Mouse (Mus musculus) lung, embryonic 14.5 days (tissue): ENCODE data around the gene Axin2. TPM values are rescaled to one million over a fixed set of nuclear protein-coding genes. Genes with fewer than 3 reads are reported as not detected.

Experiments
- ATAC-seq: fragments of 200-750 bp; cut with Nextera tagmentation; 2 replicates; pipeline ENCODE4 v1.8.0; 2017; ENCODE audit warnings: mild to moderate bottlenecking, moderate TSS enrichment, moderate library complexity; ENCODE audit not compliant: insufficient read depth
- DNase-seq: peaks from one replicate; pipeline ENCODE4 v3.0.0-alpha.2; 2015
- H3K27ac ChIP-seq: fragments of 300-500 bp; sonication (generic); 2 replicates; pipeline ENCODE4 v1.5.1; 2014; ENCODE audit warnings: low read depth, mild to moderate bottlenecking, moderate library complexity
- H3K27me3 ChIP-seq: fragments of 300-500 bp; sonication (generic); 2 replicates; pipeline ENCODE4 v1.6.1; 2014; ENCODE audit warnings: low read length, control low read depth; ENCODE audit not compliant: insufficient read depth
- H3K36me3 ChIP-seq: fragments of 300-500 bp; sonication (generic); 2 replicates; pipeline ENCODE4 v1.6.1; 2014; ENCODE audit warnings: control low read depth; ENCODE audit not compliant: insufficient read depth
- H3K4me1 ChIP-seq: fragments of 300-500 bp; sonication (generic); 2 replicates; pipeline ENCODE4 v1.6.1; 2014; ENCODE audit warnings: antibody characterized with exemption, control low read depth; ENCODE audit not compliant: insufficient read depth
- H3K4me2 ChIP-seq: fragments of 300-500 bp; sonication (generic); 2 replicates; pipeline ENCODE4 v1.6.1; 2014; ENCODE audit warnings: mild to moderate bottlenecking
- H3K4me3 ChIP-seq: fragments of 300-500 bp; sonication (generic); 2 replicates; pipeline ENCODE4 v1.5.1; 2014; ENCODE audit warnings: low read depth, low read length
- H3K9ac ChIP-seq: fragments of 300-500 bp; sonication (generic); 2 replicates; pipeline ENCODE4 v1.6.1; 2014
- H3K9me3 ChIP-seq: fragments of 300-500 bp; sonication (generic); 2 replicates; pipeline ENCODE4 v1.6.1; 2016; ENCODE audit warnings: low read depth, low read length, control low read depth
- CTCF ChIP-seq: IDR thresholded peaks from 2 replicates; pipeline ENCODE4 v1.5.1; 2016; ENCODE audit warnings: antibody characterized with exemption, low read depth
- WGBS: fragments of 180-500 bp; shearing (Covaris S2); extraction: QIAGEN DNeasy Blood & Tissue Kit; methylation state at CpG from one replicate; pipeline ENCODE4 v1.1.7; 2014; 5-methylcytosine and 5-hydroxymethylcytosine counted together
- polyA plus RNA-seq: library from polyadenylated mRNA; unstranded; fragments of >200 nt; fragmentation: Nextera tagmentation; extraction: Ambion mirVana; gene quantifications from 2 replicates; pipeline ENCODE4 v1.2.1, GENCODE M21; 2014

Axin2 gene
- polyA plus RNA-seq, 1 experiment from 2014 or later, result 15.5 TPM

- no peak for TF ChIP-seq CTCF
- peak overlapping the region; percentile 64; the same call in 1 of the 2 replicates for H3K27ac ChIP-seq
- H3K27me3 ChIP-seq, result no peaks in the 10 kb centered on the region
- peak; percentile 74 for DNase-seq
- no peak overlapping the region for H3K9ac ChIP-seq
- peaks cover 3% of the 10 kb centered on the region; the same call in 1 of the 2 replicates for H3K4me1 ChIP-seq
- ATAC-seq, result no peak
- no peak overlapping the region for H3K4me2 ChIP-seq
- H3K36me3 ChIP-seq, result peaks cover 93% of the 10 kb centered on the region
- no peaks in the 10 kb centered on the region for H3K9me3 ChIP-seq
- WGBS, result 49% methylated on average over 19 of the region's 19 CpGs
- no peak overlapping the region for H3K4me3 ChIP-seq
These were observed 20.7 kb downstream of the Axin2 start for GRCm38 (mm10) chr11:108940655-108941412.

- Histone ChIP-seq H3K4me2 (no peak overlapping the region), H3K4me3 (no peak overlapping the region), H3K9me3 (no peaks in the 10 kb centered on the region), H3K36me3 (peaks cover 93% of the 10 kb centered on the region), H3K27ac (no peak overlapping the region), H3K9ac (no peak overlapping the region), H3K27me3 (no peaks in the 10 kb centered on the region), H3K4me1 (peaks cover 3% of the 10 kb centered on the region; the same call in 1 of the 2 replicates)
- DNase-seq, result no peak
- TF ChIP-seq CTCF, result no peak
- 89% methylated on average over 18 of the region's 18 CpGs for WGBS
- no peak for ATAC-seq
These were observed 21.7 kb downstream of the Axin2 start for GRCm38 (mm10) chr11:108941836-108942235.

GRCm38 (mm10) chr11:108943741-108944140 is 23.6 kb downstream of the Axin2 start:
- Histone ChIP-seq H3K27me3 (no peaks in the 10 kb centered on the region), H3K4me3 (no peak overlapping the region), H3K36me3 (peaks cover 92% of the 10 kb centered on the region), H3K9me3 (no peaks in the 10 kb centered on the region), H3K9ac (no peak overlapping the region), H3K27ac (no peak overlapping the region), H3K4me2 (no peak overlapping the region), H3K4me1 (peaks cover 3% of the 10 kb centered on the region; the same call in 1 of the 2 replicates)
- no peak for ATAC-seq
- 81% methylated on average over 11 of the region's 11 CpGs for WGBS
- TF ChIP-seq CTCF, result no peak
- DNase-seq, result no peak

GRCm38 (mm10) chr11:108945666-108946065 is 25.5 kb downstream of the Axin2 start:
- no peak overlapping the region for H3K4me2 ChIP-seq
- no peaks in the 10 kb centered on the region for H3K9me3 ChIP-seq
- no peak overlapping the region for H3K27ac ChIP-seq
- H3K27me3 ChIP-seq, result no peaks in the 10 kb centered on the region
- H3K4me3 ChIP-seq, result no peak overlapping the region
- DNase-seq (no peak), ATAC-seq (no peak)
- 93% methylated on average over 9 of the region's 9 CpGs for WGBS
- no peak overlapping the region for H3K9ac ChIP-seq
- H3K36me3 ChIP-seq, result peaks cover 92% of the 10 kb centered on the region
- H3K4me1 ChIP-seq, result peaks cover 3% of the 10 kb centered on the region; the same call in 1 of the 2 replicates
- no peak for TF ChIP-seq CTCF

GRCm38 (mm10) chr11:108947425-108948184 is 27.5 kb downstream of the Axin2 start:
- DNase-seq (peak; percentile 49), ATAC-seq (peak; percentile 42)
- H3K9ac ChIP-seq, result no peak overlapping the region
- peaks cover 87% of the 10 kb centered on the region for H3K36me3 ChIP-seq
- H3K4me1 ChIP-seq, result no peaks in the 10 kb centered on the region
- H3K27ac ChIP-seq, result no peak overlapping the region
- WGBS, result 53% methylated on average over 20 of the region's 20 CpGs
- no peaks in the 10 kb centered on the region for H3K9me3 ChIP-seq
- H3K27me3 ChIP-seq, result no peaks in the 10 kb centered on the region
- no peak overlapping the region for H3K4me3 ChIP-seq
- no peak for TF ChIP-seq CTCF
- H3K4me2 ChIP-seq, result no peak overlapping the region

GRCm38 (mm10) chr11:108948501-108948900 is 28.4 kb downstream of the Axin2 start:
- no peak overlapping the region for H3K9ac ChIP-seq
- H3K9me3 ChIP-seq, result no peaks in the 10 kb centered on the region
- H3K4me3 ChIP-seq, result no peak overlapping the region
- DNase-seq, result no peak
- H3K27ac ChIP-seq, result no peak overlapping the region
- no peak for TF ChIP-seq CTCF
- no peaks in the 10 kb centered on the region for H3K4me1 ChIP-seq
- peaks cover 80% of the 10 kb centered on the region for H3K36me3 ChIP-seq
- no peaks in the 10 kb centered on the region for H3K27me3 ChIP-seq
- ATAC-seq, result no peak
- 73% methylated on average over 7 of the region's 7 CpGs for WGBS
- no peak overlapping the region for H3K4me2 ChIP-seq

GRCm38 (mm10) chr11:108948931-108949330 is 28.8 kb downstream of the Axin2 start:
- peaks cover 76% of the 10 kb centered on the region for H3K36me3 ChIP-seq

More at GRCm38 (mm10) chr11:108948931-108949330, 28.8 kb downstream of the Axin2 start:
- DNase-seq, result no peak
- ATAC-seq, result no peak
- Histone ChIP-seq H3K4me2 (no peak overlapping the region), H3K4me1 (no peaks in the 10 kb centered on the region), H3K9ac (no peak overlapping the region), H3K27me3 (no peaks in the 10 kb centered on the region), H3K4me3 (no peak overlapping the region), H3K9me3 (no peaks in the 10 kb centered on the region), H3K27ac (no peak overlapping the region)
- TF ChIP-seq CTCF, result no peak
- 87% methylated on average over 10 of the region's 10 CpGs for WGBS
